Mouse (Mus musculus) embryonic facial prominence, embryonic 15.5 days (tissue): ENCODE results near the gene Rab14. TPM values are rescaled to one million over a fixed set of nuclear protein-coding genes. Genes with fewer than 3 reads are reported as not detected.
A peak's percentile ranks its signal among the peaks of the same experiment; 100 is the strongest.

Source experiments
- ATAC-seq: fragments of 200-750 bp; cut with Nextera tagmentation; 2 replicates; pipeline ENCODE4 v1.8.0; 2017; ENCODE audit warnings: low read depth, moderate TSS enrichment; ENCODE audit not compliant: insufficient number of reproducible peaks, low FRiP score, low TSS enrichment
- H3K27ac ChIP-seq: fragments of 300-500 bp; sonication (generic); replicated peaks from 2 replicates; pipeline ENCODE4 v1.5.1; 2015; ENCODE audit warnings: mild to moderate bottlenecking, inconsistent platforms
- H3K27me3 ChIP-seq: fragments of 300-500 bp; sonication (generic); 2 replicates; pipeline ENCODE4 v1.6.1; 2015; ENCODE audit warnings: inconsistent platforms
- H3K36me3 ChIP-seq: fragments of 300-500 bp; sonication (generic); 2 replicates; pipeline ENCODE4 v1.6.1; 2015; ENCODE audit warnings: mild to moderate bottlenecking, inconsistent platforms
- H3K4me1 ChIP-seq: fragments of 300-500 bp; sonication (generic); 2 replicates; pipeline ENCODE4 v1.6.1; 2015; ENCODE audit warnings: inconsistent platforms
- H3K4me2 ChIP-seq: fragments of 300-500 bp; sonication (generic); replicated peaks from 2 replicates; pipeline ENCODE4 v1.6.1; 2015; ENCODE audit warnings: mild to moderate bottlenecking, inconsistent platforms
- H3K4me3 ChIP-seq: fragments of 300-500 bp; sonication (generic); replicated peaks from 2 replicates; pipeline ENCODE4 v1.5.1; 2015; ENCODE audit warnings: mild to moderate bottlenecking, inconsistent platforms
- H3K9ac ChIP-seq: fragments of 300-500 bp; sonication (generic); 2 replicates; pipeline ENCODE4 v1.6.1; 2015; ENCODE audit warnings: inconsistent platforms
- H3K9me3 ChIP-seq: fragments of 300-500 bp; sonication (generic); replicated peaks from 2 replicates; pipeline ENCODE4 v1.6.1; 2016; ENCODE audit warnings: inconsistent platforms
- WGBS: fragments of 180-500 bp; shearing (Covaris S2); methylation state at CpG from one replicate; pipeline ENCODE4 v1.1.7; 2015; 5-methylcytosine and 5-hydroxymethylcytosine counted together
- polyA plus RNA-seq: library from polyadenylated mRNA; unstranded; fragments of >200 nt; fragmentation: Nextera tagmentation; extraction: Ambion mirVana; gene quantifications from 2 replicates; pipeline ENCODE4 v1.2.1, GENCODE M21; 2015

Rab14 gene
- polyA plus RNA-seq: 337 and 352 TPM in 2 replicates

- Histone ChIP-seq H3K27ac (peak within 1 kb of the TSS; percentile 98), H3K9me3 (no peaks in the 10 kb centered on the region), H3K9ac (peak within 1 kb of the TSS; percentile 92), H3K36me3 (no peaks in the 10 kb centered on the region), H3K4me2 (peak within 1 kb of the TSS; percentile 77), H3K4me3 (peak within 1 kb of the TSS; percentile 81), H3K4me1 (peaks cover 2% of the 10 kb centered on the region; the same call in 1 of the 2 replicates), H3K27me3 (no peaks in the 10 kb centered on the region)
- ATAC-seq: peak; percentile 98
- WGBS: under 1% methylated on average over 47 of the region's 47 CpGs
These were observed at the start of gene Rab14 for GRCm38 (mm10) chr2:35200898-35201668. Rab14 (minus strand) TSS chr2:35201120.

DNA sequence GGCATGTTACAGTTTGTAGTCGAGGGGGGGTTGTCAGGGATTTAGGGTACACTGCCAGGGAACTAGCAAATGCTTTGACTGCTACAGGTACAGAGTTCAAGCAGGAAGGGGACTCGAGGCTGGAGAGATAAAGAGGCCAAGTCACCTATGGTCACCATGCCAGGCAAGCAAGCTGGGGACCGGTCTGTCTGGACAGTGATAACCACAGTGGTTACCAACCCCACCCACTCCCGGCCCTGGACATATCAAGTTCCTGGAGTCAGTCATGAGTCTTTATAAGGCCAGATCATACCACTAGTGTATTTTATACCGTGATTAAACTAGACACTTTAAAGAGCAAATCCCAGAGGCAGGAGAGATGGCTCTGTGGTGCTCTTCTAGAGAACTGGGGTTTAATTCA lies 46.8 kb upstream of the Rab14 start:
- H3K36me3 ChIP-seq: no peaks in the 10 kb centered on the region
- ATAC-seq: no peak
- WGBS: 63% methylated on average over 5 of the region's 5 CpGs

GRCm38 (mm10) chr2:35244241-35244640 lies 43.3 kb upstream of the Rab14 start:
- Histone ChIP-seq H3K9ac (no peak overlapping the region), H3K4me1 (peaks cover 9% of the 10 kb centered on the region), H3K27ac (no peak overlapping the region), H3K4me3 (no peak overlapping the region), H3K9me3 (no peaks in the 10 kb centered on the region), H3K4me2 (no peak overlapping the region), H3K36me3 (no peaks in the 10 kb centered on the region), H3K27me3 (no peaks in the 10 kb centered on the region)
- 54% methylated on average over 3 of the region's 3 CpGs for WGBS
- ATAC-seq: no peak

More for the DNA sequence above, 46.8 kb upstream of the Rab14 start:
- no peaks in the 10 kb centered on the region for H3K27me3 ChIP-seq
- no peak overlapping the region for H3K9ac ChIP-seq
- H3K4me2 ChIP-seq: no peak overlapping the region
- peaks cover 9% of the 10 kb centered on the region for H3K4me1 ChIP-seq
- no peak overlapping the region for H3K27ac ChIP-seq
- H3K9me3 ChIP-seq: no peaks in the 10 kb centered on the region
- no peak overlapping the region for H3K4me3 ChIP-seq

GRCm38 (mm10) chr2:35235021-35235420 lies 34.1 kb upstream of the Rab14 start:
- Histone ChIP-seq H3K36me3 (no peaks in the 10 kb centered on the region), H3K4me3 (no peak overlapping the region), H3K9ac (no peak overlapping the region), H3K9me3 (no peaks in the 10 kb centered on the region), H3K4me2 (no peak overlapping the region), H3K27ac (no peak overlapping the region), H3K27me3 (no peaks in the 10 kb centered on the region), H3K4me1 (peaks cover 28% of the 10 kb centered on the region)
- WGBS: 37% methylated on average over 6 of the region's 6 CpGs
- no peak for ATAC-seq

DNA sequence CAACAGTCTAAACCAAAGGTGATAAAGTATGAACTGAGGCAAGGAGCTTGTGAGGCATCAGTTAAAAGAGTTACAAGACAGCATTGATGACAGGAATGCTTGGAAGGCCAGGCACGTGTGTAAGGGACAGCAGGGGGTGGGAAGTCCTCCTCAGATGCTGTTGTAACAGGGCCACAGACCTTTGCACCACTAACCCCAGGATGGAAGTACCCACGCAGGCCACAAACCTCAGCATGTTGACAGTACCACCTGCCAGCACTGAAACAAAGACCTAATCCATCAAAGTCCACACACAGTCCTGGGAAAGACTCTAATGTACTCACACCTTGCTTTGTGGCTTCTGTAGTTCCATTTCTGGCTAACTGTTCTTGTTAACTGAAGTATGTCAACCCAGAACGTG lies 33.0 kb upstream of the Rab14 start:
- ATAC-seq: no peak
- Histone ChIP-seq H3K9me3 (no peaks in the 10 kb centered on the region), H3K4me2 (no peak overlapping the region), H3K36me3 (no peaks in the 10 kb centered on the region), H3K27ac (no peak overlapping the region), H3K9ac (no peak overlapping the region), H3K4me1 (peaks cover 38% of the 10 kb centered on the region), H3K4me3 (no peak overlapping the region), H3K27me3 (no peaks in the 10 kb centered on the region)
- 48% methylated on average over 3 of the region's 3 CpGs for WGBS

DNA sequence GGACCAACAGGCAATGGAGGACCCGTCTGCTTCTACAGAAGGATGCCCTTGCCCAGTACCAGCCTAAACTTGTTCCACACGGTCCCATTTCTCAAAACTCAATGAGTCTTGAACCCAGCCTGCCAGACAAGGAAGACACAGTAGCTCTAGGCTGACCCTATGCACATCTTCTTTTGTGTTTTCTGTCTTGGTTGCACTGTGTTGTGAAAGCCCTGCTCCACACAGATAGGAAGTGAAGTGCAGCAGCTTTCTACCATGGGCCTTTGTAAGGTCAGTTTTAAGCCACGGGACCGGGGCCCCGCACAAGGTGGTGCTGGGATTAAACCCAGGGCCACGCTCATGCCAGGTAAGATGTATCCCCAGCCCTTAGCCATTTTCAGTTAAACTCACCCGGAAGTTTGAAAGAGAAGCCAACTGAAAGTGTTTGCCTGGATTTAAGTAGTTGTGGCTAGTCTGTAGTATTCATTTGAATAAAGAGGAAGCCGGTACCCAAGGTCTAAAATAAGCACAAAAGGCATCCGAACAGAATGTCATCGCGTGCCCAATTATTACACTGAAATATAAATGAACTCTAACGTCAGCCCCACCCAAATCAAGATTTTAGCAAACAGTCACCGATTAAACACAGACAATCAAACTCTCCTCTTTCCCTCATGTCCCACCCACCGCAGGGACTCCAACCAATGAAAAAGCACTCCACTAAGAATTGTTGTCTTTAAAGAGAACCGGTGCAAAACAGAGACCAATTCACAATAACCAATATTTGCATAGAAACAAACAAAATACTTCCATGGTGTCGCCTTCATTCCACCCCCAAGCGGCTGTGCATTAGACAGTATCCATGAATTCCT lies 31.9 kb upstream of the Rab14 start:
- Histone ChIP-seq H3K4me3 (no peak overlapping the region), H3K9me3 (no peaks in the 10 kb centered on the region), H3K9ac (no peak overlapping the region), H3K27me3 (no peaks in the 10 kb centered on the region), H3K36me3 (no peaks in the 10 kb centered on the region), H3K4me1 (peaks cover 41% of the 10 kb centered on the region), H3K4me2 (no peak overlapping the region), H3K27ac (no peak overlapping the region)
- WGBS: 60% methylated on average over 17 of the region's 17 CpGs
- ATAC-seq: no peak

GRCm38 (mm10) chr2:35231871-35232270 lies 31.0 kb upstream of the Rab14 start:
- WGBS: 37% methylated on average over 2 of the region's 2 CpGs
- Histone ChIP-seq H3K36me3 (no peaks in the 10 kb centered on the region), H3K9me3 (no peaks in the 10 kb centered on the region), H3K4me1 (peaks cover 41% of the 10 kb centered on the region), H3K27me3 (no peaks in the 10 kb centered on the region), H3K9ac (no peak overlapping the region), H3K27ac (no peak overlapping the region), H3K4me3 (no peak overlapping the region), H3K4me2 (no peak overlapping the region)
- ATAC-seq: no peak

- no peaks in the 10 kb centered on the region for H3K27me3 ChIP-seq
- no peak overlapping the region for H3K4me3 ChIP-seq
- 0 out of 2 replicates have a peak overlapping the region, but pooled peaks have one; percentile 23 for H3K4me2 ChIP-seq
- H3K27ac ChIP-seq: 0 out of 2 replicates have a peak overlapping the region, but pooled peaks have one; percentile 11
- peaks cover 41% of the 10 kb centered on the region for H3K4me1 ChIP-seq
- no peaks in the 10 kb centered on the region for H3K9me3 ChIP-seq
- no peak overlapping the region for H3K9ac ChIP-seq
- WGBS: 6% methylated on average over 8 of the region's 8 CpGs
- H3K36me3 ChIP-seq: no peaks in the 10 kb centered on the region
- 0 out of 2 replicates have a peak, but pooled peaks have one; percentile 6 for ATAC-seq
These were observed 29.3 kb upstream of the Rab14 start for GRCm38 (mm10) chr2:35230215-35230614.

GRCm38 (mm10) chr2:35228145-35228544 lies 27.2 kb upstream of the Rab14 start:
- Histone ChIP-seq H3K4me2 (no peak overlapping the region), H3K9me3 (no peaks in the 10 kb centered on the region), H3K27ac (no peak overlapping the region), H3K36me3 (no peaks in the 10 kb centered on the region), H3K4me3 (no peak overlapping the region), H3K4me1 (peaks cover 36% of the 10 kb centered on the region), H3K27me3 (no peaks in the 10 kb centered on the region), H3K9ac (no peak overlapping the region)
- ATAC-seq: no peak
- WGBS: 30% methylated on average over 4 of the region's 4 CpGs

GRCm38 (mm10) chr2:35224285-35224684 lies 23.4 kb upstream of the Rab14 start:
- H3K36me3 ChIP-seq: no peaks in the 10 kb centered on the region
- ATAC-seq: no peak
- no peak overlapping the region for H3K9ac ChIP-seq
- peaks cover 7% of the 10 kb centered on the region; the same call in 1 of the 2 replicates for H3K4me1 ChIP-seq
- WGBS: 82% methylated on average over 15 of the region's 15 CpGs
- no peak overlapping the region for H3K4me3 ChIP-seq
- H3K27ac ChIP-seq: no peak overlapping the region
- H3K9me3 ChIP-seq: no peaks in the 10 kb centered on the region
- H3K27me3 ChIP-seq: no peaks in the 10 kb centered on the region
- no peak overlapping the region for H3K4me2 ChIP-seq

GRCm38 (mm10) chr2:35222822-35223391 lies 22.0 kb upstream of the Rab14 start:
- Histone ChIP-seq H3K4me3 (no peak overlapping the region), H3K9ac (no peak overlapping the region), H3K4me1 (no peaks in the 10 kb centered on the region), H3K4me2 (no peak overlapping the region), H3K9me3 (no peaks in the 10 kb centered on the region), H3K27me3 (no peaks in the 10 kb centered on the region), H3K27ac (no peak overlapping the region), H3K36me3 (no peaks in the 10 kb centered on the region)
- WGBS: 49% methylated on average over 6 of the region's 6 CpGs
- ATAC-seq: no peak
